Mouse (Mus musculus) right cerebral cortex, adult 18-20 months (tissue): ENCODE data around the gene Mapk1ip1l.
"Not testable (repeated sequence)": the region's sequence is repeated elsewhere in the genome, so short reads cannot be mapped to it uniquely, and the experiment has no call there.

Experiments used
- DNase-seq: peaks from one replicate; pipeline ENCODE4 v3.0.0; 2022; ENCODE audit warnings: mixed read lengths

The Mapk1ip1l gene

GRCm38 (mm10) chr14:47305933-47306332 lies 7.9 kb downstream of the Mapk1ip1l start:
- no peak for DNase-seq

GRCm38 (mm10) chr14:47307669-47308068 lies 9.6 kb downstream of the Mapk1ip1l start:
- DNase-seq: no peak

- no peak for DNase-seq
Observed at GRCm38 (mm10) chr14:47309061-47309460, 11.0 kb downstream of the Mapk1ip1l start.

GRCm38 (mm10) chr14:47310342-47311181 lies 12.5 kb downstream of the Mapk1ip1l start:
- no peak for DNase-seq

GRCm38 (mm10) chr14:47319362-47319761 lies 21.3 kb downstream of the Mapk1ip1l start:
- DNase-seq: no peak

- not testable (repeated sequence) for DNase-seq
Observed at GRCm38 (mm10) chr14:47321581-47321980, 23.5 kb downstream of the Mapk1ip1l start.

- peak; percentile 19 for DNase-seq
Observed at GRCm38 (mm10) chr14:47325965-47326761, 28.1 kb downstream of the Mapk1ip1l start.

GRCm38 (mm10) chr14:47327347-47327746 lies 29.3 kb downstream of the Mapk1ip1l start:
- DNase-seq: no peak

GRCm38 (mm10) chr14:47331920-47332319 lies 33.9 kb downstream of the Mapk1ip1l start:
- no peak for DNase-seq

GRCm38 (mm10) chr14:47334819-47335218 lies 36.8 kb downstream of the Mapk1ip1l start:
- DNase-seq: peak; percentile 63

- DNase-seq: no peak
Observed at GRCm38 (mm10) chr14:47335300-47335699, 37.2 kb downstream of the Mapk1ip1l start.

- no peak for DNase-seq
Observed at GRCm38 (mm10) chr14:47340231-47340925, 42.3 kb downstream of the Mapk1ip1l start.

GRCm38 (mm10) chr14:47341811-47342291 lies 43.8 kb downstream of the Mapk1ip1l start:
- no peak for DNase-seq

GRCm38 (mm10) chr14:47346715-47347114 lies 48.6 kb downstream of the Mapk1ip1l start:
- DNase-seq: no peak

GRCm38 (mm10) chr14:47350974-47351373 lies 52.9 kb downstream of the Mapk1ip1l start:
- DNase-seq: no peak

GRCm38 (mm10) chr14:47352272-47352671 lies 54.2 kb downstream of the Mapk1ip1l start:
- DNase-seq: no peak

GRCm38 (mm10) chr14:47353240-47353639 lies 55.2 kb downstream of the Mapk1ip1l start:
- no peak for DNase-seq

GRCm38 (mm10) chr14:47354111-47354577 lies 56.1 kb downstream of the Mapk1ip1l start:
- DNase-seq: no peak

GRCm38 (mm10) chr14:47354948-47355347 lies 56.9 kb downstream of the Mapk1ip1l start:
- DNase-seq: no peak

GRCm38 (mm10) chr14:47356622-47357021 lies 58.6 kb downstream of the Mapk1ip1l start:
- DNase-seq: no peak

GRCm38 (mm10) chr14:47359610-47360009 lies 61.5 kb downstream of the Mapk1ip1l start:
- DNase-seq: no peak

- DNase-seq: no peak
Observed at GRCm38 (mm10) chr14:47361418-47361817, 63.4 kb downstream of the Mapk1ip1l start.

- no peak for DNase-seq
Observed at GRCm38 (mm10) chr14:47361899-47362298, 63.8 kb downstream of the Mapk1ip1l start.
